Mouse (Mus musculus) brain, embryonic 14.5 days (tissue): ENCODE measurements around the gene Hsbp1. TPM values are rescaled to one million over a fixed set of nuclear protein-coding genes. Genes with fewer than 3 reads are reported as not detected.
"Not testable (repeated sequence)": the region's sequence is repeated elsewhere in the genome, so short reads cannot be mapped to it uniquely, and the experiment has no call there.

Source experiments
- DNase-seq: peaks from one replicate; pipeline ENCODE4 v3.0.0-alpha.2; 2011; ENCODE audit warnings: low read depth
- CTCF ChIP-seq: fragments of 200-500 bp; IDR thresholded peaks from 2 replicates; pipeline ENCODE4 v1.5.1; 2012; ENCODE audit warnings: inconsistent platforms, mild to moderate bottlenecking, moderate library complexity, borderline replicate concordance; ENCODE audit not compliant: insufficient read depth, insufficient read length; ENCODE audit errors: extremely low read depth
- POLR2A ChIP-seq: fragments of 200-500 bp; IDR thresholded peaks from 2 replicates; pipeline ENCODE4 v1.6.1; 2012; ENCODE audit warnings: mild to moderate bottlenecking, inconsistent platforms, borderline replicate concordance; ENCODE audit not compliant: poor library complexity, insufficient read depth, insufficient read length, severe bottlenecking; ENCODE audit errors: extremely low read depth
- polyA plus RNA-seq: library from polyadenylated mRNA; depleted of rRNA; stranded (reverse); fragments of >200 nt; gene quantifications from 2 replicates; pipeline ENCODE4 v1.2.3, GENCODE M21; 2012; rRNA removed

Hsbp1 gene
- polyA plus RNA-seq = 380 and 399 TPM in 2 replicates

DNA sequence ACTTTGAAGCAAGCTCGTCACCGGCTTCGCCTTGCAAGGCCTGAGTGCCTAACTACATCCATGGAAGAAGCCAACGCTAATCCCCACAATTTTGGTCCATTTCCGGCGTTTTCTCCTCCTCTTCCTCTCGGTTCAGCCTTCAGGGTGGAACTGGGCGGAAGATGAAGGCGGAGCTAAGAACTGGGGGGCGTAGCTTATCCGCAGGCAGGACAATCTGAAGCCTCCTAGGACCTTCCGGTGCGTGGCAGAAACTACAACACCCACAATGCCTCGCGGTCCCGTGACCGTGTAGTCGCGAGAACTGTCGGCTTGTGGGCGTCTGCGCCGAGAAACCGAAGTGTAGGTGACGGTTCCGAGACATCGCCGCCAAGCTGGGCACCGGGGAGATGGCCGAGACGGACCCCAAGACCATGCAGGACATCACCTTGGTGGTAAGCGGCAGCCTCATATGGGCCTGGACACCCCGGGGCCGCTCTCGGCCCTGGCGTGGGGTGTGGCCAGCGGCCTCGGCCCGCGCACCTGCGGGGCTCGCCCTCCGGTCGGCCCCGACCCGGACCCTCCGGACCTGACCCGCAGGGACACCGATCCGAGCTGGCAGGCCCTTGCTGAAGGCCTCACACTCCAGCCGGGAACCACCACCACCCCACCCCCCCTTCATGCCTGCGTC is at the start of gene Hsbp1:
TSS of gene Hsbp1 (plus strand) at position 299 of the 667 bp plus-strand sequence.
- TF ChIP-seq POLR2A = no peak; the same call in 1 of the 2 replicates
- DNase-seq = peak; percentile 99

- no peak for DNase-seq
- TF ChIP-seq CTCF = no peak
Observed at GRCm38 (mm10) chr8:119295477-119295876, 48.8 kb upstream of the Hsbp1 start.

DNA sequence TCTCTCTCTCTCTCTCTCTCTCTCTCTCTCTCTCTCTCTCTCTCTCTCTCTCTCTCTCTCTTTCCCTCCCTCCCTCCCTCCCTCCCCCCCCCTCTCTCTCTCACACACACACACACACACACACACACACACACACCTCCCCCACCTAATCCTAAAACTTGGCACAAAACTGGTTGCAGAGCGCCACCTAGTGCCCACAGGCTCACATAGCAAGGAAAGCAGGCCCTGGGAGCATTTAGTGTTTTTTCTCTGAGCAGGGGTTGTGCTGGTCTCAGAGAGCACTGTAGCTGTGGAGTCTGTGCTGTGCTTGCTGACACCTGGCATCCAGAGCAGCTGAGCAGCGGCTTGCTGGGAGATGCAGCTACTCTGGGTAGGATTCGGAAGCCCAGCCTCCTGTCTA is 46.5 kb upstream of the Hsbp1 start:
- TF ChIP-seq CTCF = peak; percentile 78
- DNase-seq = peak; percentile 40

DNA sequence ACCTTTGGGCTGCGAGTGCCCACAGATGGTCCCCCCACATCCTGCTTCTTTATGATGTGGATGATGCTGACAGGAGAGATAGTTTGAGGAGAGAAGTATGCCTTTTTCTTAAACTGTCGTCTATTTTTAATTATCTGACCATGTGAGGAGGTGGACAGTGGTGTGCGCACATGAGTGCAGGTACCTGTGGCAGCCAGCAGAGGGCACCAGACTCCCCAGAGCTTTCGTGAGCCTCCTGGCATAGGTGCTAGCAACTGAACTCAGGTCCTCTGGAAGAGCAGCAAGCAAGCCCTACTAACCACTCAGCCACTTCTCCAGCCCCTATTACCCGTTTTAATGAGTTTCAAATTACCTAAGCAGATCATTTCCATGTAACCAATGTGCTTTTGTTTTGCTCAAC is 44.0 kb upstream of the Hsbp1 start:
- TF ChIP-seq CTCF (peak; percentile 19; the same call in 1 of the 2 replicates), POLR2A (no peak)
- DNase-seq = no peak

DNA sequence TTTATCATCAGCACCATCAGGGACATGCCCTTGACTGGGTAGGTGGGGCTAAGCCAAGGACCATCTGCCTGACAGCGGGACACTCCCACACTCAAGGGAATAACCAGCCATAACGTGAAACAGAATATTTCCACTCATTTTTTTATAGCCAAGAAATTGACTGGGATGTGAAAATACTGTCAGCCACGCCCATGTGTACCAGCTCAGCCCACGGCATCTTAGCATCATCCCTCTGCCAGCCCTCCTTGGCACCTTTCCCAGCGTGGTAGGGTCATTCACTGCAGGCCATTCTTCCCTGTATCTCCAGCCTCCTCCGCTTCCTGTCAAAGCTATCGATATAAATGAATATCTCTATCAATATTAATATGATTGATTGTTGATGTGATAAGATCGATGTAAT is 40.1 kb upstream of the Hsbp1 start:
- TF ChIP-seq CTCF (no peak), POLR2A (no peak)

GRCm38 (mm10) chr8:119311412-119311811 is 32.9 kb upstream of the Hsbp1 start:
- no peak for DNase-seq
- TF ChIP-seq CTCF (peak; percentile 34; the same call in 1 of the 2 replicates), POLR2A (no peak)

More for the DNA sequence above, 40.1 kb upstream of the Hsbp1 start:
- no peak for DNase-seq

GRCm38 (mm10) chr8:119323215-119323614 is 21.1 kb upstream of the Hsbp1 start:
- no peak for DNase-seq
- TF ChIP-seq CTCF = no peak
- TF ChIP-seq POLR2A = no peak

DNA sequence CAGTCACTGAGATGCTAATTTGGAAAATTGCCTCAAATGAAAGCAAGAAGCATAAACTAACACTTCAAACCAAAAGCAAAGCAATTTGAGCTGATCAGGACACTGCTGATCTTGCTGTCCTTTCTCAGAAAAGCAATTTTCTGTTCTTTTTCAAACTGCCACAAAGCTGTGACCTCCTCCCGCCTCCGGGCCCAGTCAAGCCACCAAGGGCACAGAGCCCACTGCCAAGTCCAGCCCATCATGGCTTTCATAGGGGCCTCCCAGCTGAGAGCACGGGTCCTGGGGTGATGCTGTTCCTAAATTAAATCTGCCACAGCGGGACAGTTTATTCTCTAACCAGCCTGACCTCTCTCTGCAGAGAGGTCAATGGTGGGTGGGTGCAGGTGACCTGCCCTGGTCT is 4.7 kb upstream of the Hsbp1 start:
- DNase-seq = no peak
- TF ChIP-seq POLR2A (no peak), CTCF (no peak)

- DNase-seq = no peak
- TF ChIP-seq POLR2A (no peak), CTCF (no peak)
Observed at GRCm38 (mm10) chr8:119343606-119344005, 682 bp upstream of the Hsbp1 start.

- DNase-seq = peak; percentile 29
- TF ChIP-seq POLR2A = no peak
- no peak for TF ChIP-seq CTCF
Observed at GRCm38 (mm10) chr8:119345029-119345682, 868 bp downstream of the Hsbp1 start.

DNA sequence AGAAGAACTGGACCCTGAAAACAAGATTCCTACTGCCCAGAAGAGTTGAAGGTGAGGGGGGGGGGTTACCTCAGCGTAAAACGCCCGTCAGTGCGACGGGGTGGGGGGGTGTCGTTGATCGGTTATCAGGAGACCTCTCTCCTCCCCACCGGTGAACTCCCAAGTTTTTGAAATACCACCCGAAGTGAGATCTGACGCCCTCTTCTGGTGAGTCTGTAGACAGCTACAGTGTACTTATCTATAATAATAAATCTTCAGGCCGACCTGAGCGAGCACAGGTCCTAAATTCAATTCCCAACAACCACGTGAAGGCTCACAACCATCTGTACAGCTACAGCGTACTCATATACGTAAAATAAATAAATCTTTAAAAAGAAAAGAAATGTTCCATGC is 1.4 kb downstream of the Hsbp1 start:
- TF ChIP-seq CTCF = peak; percentile 15; the same call in 1 of the 2 replicates
- TF ChIP-seq POLR2A = no peak
- DNase-seq = no peak

- no peak for TF ChIP-seq POLR2A
- no peak for TF ChIP-seq CTCF
Observed at GRCm38 (mm10) chr8:119351647-119352046, 7.4 kb downstream of the Hsbp1 start.

GRCm38 (mm10) chr8:119352977-119353658 is 8.8 kb downstream of the Hsbp1 start:
- no peak for DNase-seq
- no peak for TF ChIP-seq POLR2A
- TF ChIP-seq CTCF = no peak

More at GRCm38 (mm10) chr8:119351647-119352046, 7.4 kb downstream of the Hsbp1 start:
- no peak for DNase-seq

DNA sequence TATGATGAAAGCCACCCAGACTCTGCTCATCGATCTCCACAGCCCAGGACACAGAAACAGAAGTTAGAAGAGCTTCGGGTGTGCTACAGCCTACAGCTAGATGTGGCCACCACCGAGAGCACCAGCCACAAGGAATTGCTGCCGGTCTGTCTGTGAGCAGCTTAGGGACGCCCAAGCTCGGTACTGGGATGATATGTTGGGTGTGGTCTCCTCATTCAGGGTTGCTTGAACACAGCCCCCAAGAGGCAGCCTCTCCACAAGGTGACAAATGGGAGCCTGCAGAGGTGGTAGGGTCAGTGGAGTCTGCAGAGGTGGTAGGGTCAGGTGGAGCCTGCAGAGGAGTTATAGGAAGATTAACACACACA is 9.4 kb downstream of the Hsbp1 start:
- DNase-seq = no peak
- TF ChIP-seq POLR2A (no peak), CTCF (no peak)

DNA sequence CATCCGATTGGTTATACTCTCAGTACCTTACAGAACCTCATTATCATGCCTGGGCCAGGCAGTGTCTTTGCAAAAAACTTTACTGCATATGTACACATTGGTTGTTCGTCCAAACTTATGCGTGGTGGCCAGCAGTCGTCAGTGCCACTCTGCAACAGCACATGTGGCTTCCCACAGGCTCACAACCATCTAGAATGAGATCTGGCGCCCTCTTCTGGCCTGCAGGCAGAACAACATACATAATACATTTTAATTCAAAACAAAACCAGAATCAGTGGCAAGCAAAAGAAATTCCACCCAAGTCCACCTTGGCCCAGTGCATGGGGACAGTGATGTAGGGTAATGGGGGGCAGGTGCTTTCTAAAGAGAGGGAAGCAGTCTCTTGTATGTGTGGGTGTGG is 12.3 kb downstream of the Hsbp1 start:
- not testable (repeated sequence) for DNase-seq
- TF ChIP-seq CTCF = peak; percentile 35; the same call in 1 of the 2 replicates
